Comparison of ENCODE assay signal across 11 mouse cellular contexts in the genomic region with DNA sequence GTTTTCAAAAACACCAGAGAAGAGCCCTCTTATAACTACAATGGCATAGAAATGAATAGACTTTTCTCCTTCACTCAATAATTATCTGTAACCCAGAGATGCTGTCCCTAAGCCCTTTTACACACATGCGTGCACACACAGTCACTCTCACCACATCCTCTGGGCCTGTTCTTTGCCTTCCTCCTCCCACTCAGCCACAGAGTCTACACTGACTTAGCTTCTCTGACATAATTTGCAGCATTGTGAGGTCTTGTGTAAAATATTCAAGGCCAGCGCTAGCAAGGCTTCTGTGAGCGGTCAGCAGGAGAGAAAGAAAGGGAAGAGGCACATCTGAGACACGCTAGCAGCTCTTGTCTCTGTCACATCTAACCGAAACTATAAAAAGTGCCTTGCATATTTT. TPM values are rescaled to one million over a fixed set of nuclear protein-coding genes. Genes with fewer than 3 reads are reported as not detected.
DNase-seq lines count a peak whose midpoint lies in the region; TF ChIP-seq lines count a peak whose summit lies in the region.
"Had no signal": no experiment of that assay in that cellular context is flagged by ENCODE, and none has a peak within 500 bp of the region (broad histone marks: within the 10 kb centered on the region; RNA-seq: fewer than 3 reads in every experiment).

No protein-coding gene starts in this region.

- peaks cover 8% of the 10 kb centered on the region; the same call in 1 of the 2 replicates for H3K4me1 ChIP-seq in heart, embryonic 10.5 days
- peaks cover 99% of the 10 kb centered on the region for H3K4me1 ChIP-seq in erythroblast, embryonic 14.5 days (ENCODE audit: control insufficient read depth)
- H3K4me1 ChIP-seq: hindbrain, embryonic 12.5 days had no signal

- no peak overlapping the region for H3ac ChIP-seq in myocyte (ENCODE audit: control insufficient read depth, insufficient read length)

- H3K4me2 ChIP-seq in myocyte (ENCODE audit: low read depth) = peak overlapping the region; percentile 77
- H3K4me2 ChIP-seq: hindbrain, embryonic 12.5 days had no signal

- DNase-seq in heart, embryonic 10.5 days (ENCODE audit: low spot score) = no peak
- no peak for DNase-seq in heart, postnatal 36 days
- peak; percentile 22 to 29 for DNase-seq in CD8-positive naive resting alpha-beta T cell, adult 2 months (ENCODE audit: low read depth in 2 of 2, low spot score in 2 of 2)
- DNase-seq in layer of hippocampus, postnatal 25 days (ENCODE audit: extremely low spot score in 1 of 2, low spot score in 1 of 2) = no peak
- DNase-seq in lung, postnatal 4 days = no peak
- DNase-seq in lung, postnatal 36 days = no peak
- DNase-seq: cerebellum, adult 11 months; lung, adult 2 months had no signal

- no peaks in the 10 kb centered on the region for H3K36me3 ChIP-seq in heart, embryonic 10.5 days
- H3K36me3 ChIP-seq in erythroblast, embryonic 14.5 days (ENCODE audit: control insufficient read depth) = peaks cover 32% of the 10 kb centered on the region
- H3K36me3 ChIP-seq in myocyte (ENCODE audit: control insufficient read depth, insufficient read depth) = no peaks in the 10 kb centered on the region
- H3K36me3 ChIP-seq: hindbrain, embryonic 12.5 days had no signal

- peaks cover 4% of the 10 kb centered on the region; the same call in 1 of the 2 replicates for H3K27me3 ChIP-seq in heart, embryonic 10.5 days (ENCODE audit: insufficient read depth, poor library complexity, severe bottlenecking)
- H3K27me3 ChIP-seq in erythroblast, embryonic 14.5 days (ENCODE audit: control insufficient read depth) = no peaks in the 10 kb centered on the region
- H3K27me3 ChIP-seq in myocyte (ENCODE audit: control insufficient read depth, insufficient read depth, insufficient read length) = no peaks in the 10 kb centered on the region

- WGBS in heart, embryonic 10.5 days = 80% methylated on average over 5 of the region's 5 CpGs

- no peak overlapping the region for H3K4me3 ChIP-seq in heart, embryonic 10.5 days
- peak overlapping the region; percentile 64 for H3K4me3 ChIP-seq in erythroblast, embryonic 14.5 days (replicated peaks)
- no peak overlapping the region for H3K4me3 ChIP-seq in myocyte
- H3K4me3 ChIP-seq: hindbrain, embryonic 12.5 days had no signal

- peak overlapping the region; percentile 54; the same call in 1 of the 2 replicates for H3K27ac ChIP-seq in heart, embryonic 10.5 days
- H3K27ac ChIP-seq: hindbrain, embryonic 12.5 days had no signal

- intact Hi-C loops in heart, postnatal 36 days (cut with DNase I) = no loop called here

- H3K9me3 ChIP-seq in heart, embryonic 10.5 days = no peaks in the 10 kb centered on the region
- peaks cover under 1% of the 10 kb centered on the region; the same call in 1 of the 2 replicates for H3K9me3 ChIP-seq in erythroblast, embryonic 14.5 days (ENCODE audit: control insufficient read depth, low read length)
- H3K9me3 ChIP-seq: hindbrain, embryonic 12.5 days had no signal

- no peak for TF ChIP-seq POLR2A in myocyte (IDR thresholded peaks at IDR 0.05; ENCODE audit: insufficient read length, low read depth)

- H3K79me2 ChIP-seq in myocyte (ENCODE audit: control insufficient read depth, insufficient read depth) = no peaks in the 10 kb centered on the region

TF ChIP-seq in myocyte, 11 proteins besides CTCF, POLR2A, EP300 and RAD21:
- no peak for TF ChIP-seq SRF (IDR thresholded peaks at IDR 0.05; ENCODE audit: control insufficient read depth, insufficient read length, low read depth)
- no peak for TF ChIP-seq E2F4 (IDR thresholded peaks at IDR 0.05; ENCODE audit: insufficient read depth)
- TF ChIP-seq POLR2AphosphoS2 (IDR thresholded peaks at IDR 0.05; ENCODE audit: insufficient read length, low read depth) = no peak
- no peak for TF ChIP-seq MAX (IDR thresholded peaks at IDR 0.05; ENCODE audit: low read depth)
- TF ChIP-seq REST (IDR thresholded peaks at IDR 0.05; ENCODE audit: insufficient read depth, insufficient read length) = no peak
- no peak for TF ChIP-seq USF1 (IDR thresholded peaks at IDR 0.05; ENCODE audit: low read depth)
- TF ChIP-seq CEBPB (IDR thresholded peaks at IDR 0.05; ENCODE audit: insufficient read depth, poor library complexity, severe bottlenecking) = no peak
- no peak for TF ChIP-seq TCF12 (IDR thresholded peaks at IDR 0.05; ENCODE audit: insufficient read depth, poor library complexity, severe bottlenecking)
- no peak for TF ChIP-seq TCF3 (IDR thresholded peaks at IDR 0.05; ENCODE audit: insufficient read length, low read depth)
- no peak for TF ChIP-seq MYOG (IDR thresholded peaks at IDR 0.05; ENCODE audit: control insufficient read depth in 1 of 3, insufficient read depth in 1 of 3, insufficient read length in 2 of 3, low read depth in 2 of 3)
- TF ChIP-seq MYOD1 (IDR thresholded peaks at IDR 0.05; ENCODE audit: control insufficient read depth in 1 of 3, insufficient read length in 2 of 3, low read depth in 2 of 3) = no peak

RNA-seq across cellular contexts. Expression of a gene that starts 19.8 kb away (rescaled TPM):
- 11.3 and 14.8 TPM in 2 replicates for polyA plus RNA-seq in heart, embryonic 10.5 days (2016; fragmentation: Nextera tagmentation; extraction: Ambion mirVana)
- total RNA-seq in heart, postnatal 36 days (2021) = 1 to 10 TPM; 2.8 to 4.3 TPM
- polyA plus RNA-seq in erythroblast, embryonic 14.5 days (2012) = 27.8 and 28.7 TPM in 2 replicates
- 41.3 TPM for polyA plus RNA-seq in myocyte (2012; fragmentation: generic; extraction: Trizol)
- 1 to 10 TPM; 1.9 to 2.5 TPM for total RNA-seq in layer of hippocampus, postnatal 25 days (2021)

RNA-seq across cellular contexts. Expression of a gene that starts 20.5 kb away (rescaled TPM):
- 7.6 and 9.8 TPM in 2 replicates for polyA plus RNA-seq in heart, embryonic 10.5 days (2016; fragmentation: Nextera tagmentation; extraction: Ambion mirVana)
- total RNA-seq in heart, postnatal 36 days (2021) = 1 to 10 TPM; 2.9 to 3.1 TPM
- polyA plus RNA-seq in erythroblast, embryonic 14.5 days (2012) = 0.01 and 0.02 TPM in 2 replicates
- 14.4 TPM for polyA plus RNA-seq in myocyte (2012; fragmentation: generic; extraction: Trizol)
- total RNA-seq in layer of hippocampus, postnatal 25 days (2021) = 1 to 10 TPM; 3.3 to 3.9 TPM

RNA-seq across cellular contexts. Expression of a gene that starts 40.9 kb away (rescaled TPM):
- polyA plus RNA-seq in heart, embryonic 10.5 days (2016; fragmentation: Nextera tagmentation; extraction: Ambion mirVana) = 154 and 170 TPM in 2 replicates
- 10 to 100 TPM; 78.1 to 82.2 TPM for total RNA-seq in heart, postnatal 36 days (2021)
- polyA plus RNA-seq in erythroblast, embryonic 14.5 days (2012) = 310 and 339 TPM in 2 replicates
- polyA plus RNA-seq in myocyte (2012; fragmentation: generic; extraction: Trizol) = 199 TPM
- 100 to 1,000 TPM; 115 to 121 TPM for total RNA-seq in layer of hippocampus, postnatal 25 days (2021)

RNA-seq across cellular contexts. Expression of a gene that starts 41.6 kb away (rescaled TPM):
- polyA plus RNA-seq in heart, embryonic 10.5 days (2016; fragmentation: Nextera tagmentation; extraction: Ambion mirVana) = 100 and 106 TPM in 2 replicates
- total RNA-seq in heart, postnatal 36 days (2021) = 10 to 100 TPM; 34.2 to 35.4 TPM
- polyA plus RNA-seq in erythroblast, embryonic 14.5 days (2012) = 6.2 and 6.6 TPM in 2 replicates
- polyA plus RNA-seq in myocyte (2012; fragmentation: generic; extraction: Trizol) = 96.2 TPM
- total RNA-seq in layer of hippocampus, postnatal 25 days (2021) = 10 to 100 TPM; 51.8 to 52.7 TPM

RNA-seq across cellular contexts. Expression of a gene that starts 44.2 kb away (rescaled TPM):
- polyA plus RNA-seq in heart, embryonic 10.5 days (2016; fragmentation: Nextera tagmentation; extraction: Ambion mirVana) = 0.59 and 1.5 TPM in 2 replicates
- total RNA-seq in heart, postnatal 36 days (2021) = under 1 TPM; 0.65 to 0.89 TPM
- 0.14 and 0.18 TPM in 2 replicates for polyA plus RNA-seq in erythroblast, embryonic 14.5 days (2012)
- 0.24 TPM for polyA plus RNA-seq in myocyte (2012; fragmentation: generic; extraction: Trizol)
- total RNA-seq in layer of hippocampus, postnatal 25 days (2021) = 1 to 10 TPM in 1 of 2 experiments, under 1 TPM in 1; 0.81 to 1.1 TPM

Comparison
In these comparisons a context has a peak if more than half of its experiments do, and no peak if none do; other contexts are left out.
1. DNase-seq: peak in CD8-positive naive resting alpha-beta T cell, adult 2 months (2 of 2); none in heart, embryonic 10.5 days (single experiment), heart, postnatal 36 days (0 of 2), layer of hippocampus, postnatal 25 days (0 of 2), lung, postnatal 4 days (0 of 2) and lung, postnatal 36 days (single experiment).